Mouse (Mus musculus) thymus, postnatal 25 days (tissue): ENCODE measurements around the gene Nupr1l.

ENCODE experiments used
- DNase-seq: peaks from one replicate; pipeline ENCODE4 v3.0.0; 2022

Nupr1l gene

DNA sequence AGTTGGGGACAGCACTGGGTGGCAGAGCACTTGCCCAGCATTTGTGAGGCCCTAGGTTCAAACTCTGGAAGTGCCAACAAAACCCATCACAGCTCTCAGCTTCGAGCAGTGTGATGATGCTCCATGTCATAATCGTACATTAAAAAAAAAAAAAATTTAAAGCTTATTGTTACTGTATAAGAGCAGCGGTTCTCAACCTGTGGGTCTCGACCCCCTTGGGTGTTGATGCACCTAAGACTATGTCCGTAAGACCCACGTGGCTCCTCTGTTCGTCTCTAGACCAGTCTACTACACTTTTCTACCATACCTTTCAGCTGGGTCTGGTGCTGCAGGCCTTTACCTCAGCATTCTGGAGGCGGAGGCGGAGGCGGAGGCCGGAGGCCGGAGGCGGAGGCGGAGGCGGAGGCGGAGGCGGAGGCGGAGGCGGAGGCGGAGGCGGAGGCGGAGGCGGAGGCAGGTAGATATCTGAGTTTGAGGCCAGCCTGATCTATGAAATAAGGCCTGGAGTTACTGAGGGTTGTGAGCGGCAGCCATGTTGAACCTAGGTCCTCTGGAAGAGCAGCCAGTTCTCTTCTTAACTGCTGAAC lies 9.8 kb downstream of the Nupr1l start:
- DNase-seq = no peak

DNA sequence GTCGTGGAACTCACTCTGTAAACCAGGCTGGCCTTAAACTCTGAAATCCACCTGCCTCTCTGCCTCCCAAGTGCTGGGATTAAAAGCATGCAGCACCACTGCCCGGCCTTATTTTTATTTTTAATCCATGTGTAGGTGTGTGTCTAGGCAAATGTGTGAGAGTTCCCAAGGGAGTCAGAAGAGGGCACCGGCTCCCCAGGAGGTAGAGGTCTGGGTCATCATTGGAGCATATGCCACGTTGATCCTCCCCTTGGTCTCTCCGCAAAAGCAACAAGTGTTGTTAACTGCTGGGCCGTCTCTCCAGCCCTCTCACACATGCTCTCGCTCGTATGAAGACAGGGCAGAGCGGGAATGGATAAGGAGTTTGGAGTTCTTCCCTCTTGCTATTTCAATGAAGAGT lies 10.4 kb downstream of the Nupr1l start:
- DNase-seq = no peak

DNA sequence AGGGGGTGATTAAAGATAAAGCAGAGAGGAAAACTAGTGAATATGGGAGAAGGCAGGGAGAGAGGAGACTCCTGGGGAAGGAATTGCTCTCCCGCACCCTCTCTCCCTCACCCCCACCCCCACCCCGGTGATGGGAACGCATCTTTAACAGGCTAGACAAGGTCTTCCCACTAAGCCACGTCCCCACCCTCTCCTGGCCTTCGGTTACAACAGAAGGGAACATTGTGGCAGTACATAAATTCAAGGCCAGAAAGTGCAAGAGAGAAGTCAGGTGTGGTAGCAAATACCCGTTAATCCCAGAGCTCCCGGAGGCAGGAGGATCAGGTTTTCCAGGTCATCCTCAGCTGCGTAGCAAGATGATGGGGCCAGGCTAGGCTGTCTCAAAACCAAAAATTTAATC lies 11.0 kb downstream of the Nupr1l start:
- DNase-seq = no peak

DNA sequence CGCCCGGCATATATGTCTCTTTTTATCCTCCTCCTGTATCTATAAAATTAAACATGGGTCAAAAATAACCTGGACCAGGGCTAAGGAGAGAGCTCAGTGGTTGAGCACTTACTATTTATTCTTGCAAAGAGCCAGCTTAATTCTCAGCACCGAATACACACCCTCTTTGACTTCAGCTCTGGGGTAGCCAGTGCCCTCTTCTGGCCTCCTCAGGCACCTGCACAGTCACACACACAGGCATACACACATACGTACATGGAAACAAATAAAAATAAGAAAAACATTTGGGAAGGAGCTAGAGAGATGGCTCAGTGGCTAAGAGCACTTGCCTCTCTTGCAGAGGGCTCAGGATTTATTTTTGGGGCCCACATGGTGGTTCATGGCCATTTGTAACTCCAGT lies 13.6 kb downstream of the Nupr1l start:
- DNase-seq = no peak

DNA sequence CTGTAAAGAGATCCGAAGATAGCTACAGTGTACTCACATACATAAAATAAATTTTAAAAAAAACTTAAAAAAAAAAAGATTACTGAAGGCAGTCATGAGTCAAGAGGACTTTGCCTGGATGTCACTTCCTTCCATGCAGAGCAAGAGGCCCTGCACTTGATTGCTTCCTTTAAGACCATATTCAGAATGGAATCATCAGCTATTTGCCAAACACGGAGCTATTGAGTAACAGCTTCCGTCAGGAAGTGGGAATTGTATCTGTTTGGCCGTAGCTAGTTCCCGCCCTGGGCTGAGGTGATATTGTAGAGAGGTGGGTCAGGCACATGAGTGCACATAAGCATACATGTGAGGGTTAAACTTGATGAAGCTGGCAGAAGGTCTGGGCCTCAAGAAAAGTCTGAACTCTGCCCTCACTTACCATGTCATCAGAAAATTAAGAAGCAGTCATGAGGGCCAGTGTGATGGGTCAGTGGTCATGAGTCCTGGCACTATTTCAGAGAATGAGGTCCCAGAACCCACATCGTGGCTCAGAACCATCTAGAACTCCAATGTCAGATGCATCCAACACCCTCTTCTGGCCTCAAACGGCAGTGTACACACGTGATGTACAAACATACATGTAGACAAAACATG lies 16.6 kb downstream of the Nupr1l start:
- no peak for DNase-seq

DNA sequence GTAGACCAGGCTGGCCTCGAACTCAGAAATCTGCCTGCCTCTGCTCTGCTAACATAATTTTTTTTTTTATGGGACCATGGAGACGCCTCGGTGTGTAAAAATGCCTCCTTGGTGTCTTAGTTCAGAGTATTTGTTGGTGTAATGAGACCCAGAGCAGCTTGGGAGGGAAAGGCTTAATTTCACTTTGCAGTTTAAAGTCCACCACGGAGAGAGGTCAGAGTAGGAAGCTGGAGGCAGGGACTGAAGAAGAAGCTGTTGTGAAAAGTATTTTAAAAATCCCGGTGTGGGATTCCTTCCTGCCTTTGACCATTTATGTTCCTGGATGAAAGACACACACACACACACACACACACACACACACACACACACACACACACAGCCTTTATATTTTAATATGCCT lies 17.6 kb downstream of the Nupr1l start:
- DNase-seq = no peak

DNA sequence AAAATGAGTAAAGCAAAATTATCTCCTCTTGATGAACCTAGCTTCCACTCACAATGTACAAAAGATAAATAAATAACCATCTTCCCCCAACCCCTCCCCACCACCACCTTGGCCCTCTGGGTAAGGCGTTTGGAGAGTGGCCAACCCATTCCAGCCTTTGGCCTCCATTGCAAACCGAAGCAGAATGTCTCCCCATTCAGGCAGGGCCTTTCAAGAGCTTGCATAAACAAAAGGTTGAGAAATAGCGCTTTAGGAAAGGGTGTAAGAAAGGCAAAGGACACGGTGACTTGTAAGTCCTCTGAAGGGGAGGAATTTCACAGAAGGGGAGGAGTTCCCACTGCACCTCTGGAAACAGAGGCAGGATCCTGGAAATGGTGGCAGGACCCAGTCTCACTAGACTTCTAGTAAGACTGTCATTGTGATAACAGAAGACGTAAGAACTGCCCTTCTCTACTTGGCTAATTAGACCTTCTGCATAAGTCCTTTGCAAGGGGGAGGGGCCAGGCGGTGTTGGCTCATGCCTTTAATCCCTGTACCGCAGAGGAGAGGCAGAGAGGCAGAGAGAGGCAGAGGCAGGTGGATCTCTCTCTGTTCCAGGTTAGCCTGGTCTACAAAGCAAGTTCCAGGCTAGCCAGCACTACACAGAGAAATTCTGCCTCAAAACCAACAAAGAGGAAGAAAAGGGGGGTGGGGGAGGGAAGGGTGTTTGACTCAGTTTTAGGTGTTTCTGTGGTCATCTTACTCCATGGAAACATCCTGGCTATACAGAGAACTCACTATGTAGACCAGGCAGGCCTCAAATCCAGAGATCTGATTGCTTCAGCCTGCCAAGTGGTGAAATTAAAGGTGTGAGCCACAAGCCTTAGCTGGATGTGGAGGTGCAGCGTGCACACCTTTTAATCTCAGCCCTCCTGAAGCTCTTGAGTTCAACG lies 21.9 kb downstream of the Nupr1l start:
- no peak for DNase-seq

DNA sequence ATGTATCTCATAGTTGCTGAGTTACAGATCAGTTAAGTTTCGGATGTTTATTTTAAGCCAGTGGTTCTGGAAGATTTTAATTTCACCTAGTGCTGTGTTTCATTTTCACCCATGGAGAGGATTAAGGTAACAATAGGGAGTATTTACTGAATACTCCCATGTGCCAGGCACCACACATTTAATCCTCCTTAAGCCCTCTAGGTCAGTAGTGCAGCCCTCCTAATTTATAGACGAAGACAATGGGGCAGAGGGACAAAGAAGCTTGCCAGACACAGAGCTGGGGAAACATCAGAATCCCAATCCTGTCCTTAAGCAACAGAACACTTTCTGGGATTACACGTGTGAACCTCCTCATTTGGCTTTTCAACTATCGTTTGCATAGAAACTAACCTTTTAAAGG lies 28.6 kb downstream of the Nupr1l start:
- no peak for DNase-seq

DNA sequence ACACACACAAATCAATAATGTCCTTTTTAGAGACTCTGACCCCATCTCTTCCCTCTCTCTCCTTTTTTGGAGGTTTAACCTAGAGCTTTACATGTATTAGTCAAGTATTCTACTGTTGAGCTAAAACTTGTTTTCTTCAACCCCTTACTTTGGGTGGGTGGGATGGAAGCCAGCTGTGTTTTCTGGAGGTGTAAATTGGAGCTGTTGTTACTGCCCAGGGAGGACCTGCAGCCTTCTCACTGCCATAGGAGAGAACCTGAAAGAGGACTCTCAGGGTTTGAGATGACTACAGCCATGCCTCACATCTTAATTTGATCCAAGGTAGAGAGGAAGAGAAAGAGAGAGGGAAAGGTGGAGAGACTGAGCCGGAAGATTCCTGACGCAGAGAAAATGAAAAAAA lies 31.9 kb downstream of the Nupr1l start:
- DNase-seq = no peak

DNA sequence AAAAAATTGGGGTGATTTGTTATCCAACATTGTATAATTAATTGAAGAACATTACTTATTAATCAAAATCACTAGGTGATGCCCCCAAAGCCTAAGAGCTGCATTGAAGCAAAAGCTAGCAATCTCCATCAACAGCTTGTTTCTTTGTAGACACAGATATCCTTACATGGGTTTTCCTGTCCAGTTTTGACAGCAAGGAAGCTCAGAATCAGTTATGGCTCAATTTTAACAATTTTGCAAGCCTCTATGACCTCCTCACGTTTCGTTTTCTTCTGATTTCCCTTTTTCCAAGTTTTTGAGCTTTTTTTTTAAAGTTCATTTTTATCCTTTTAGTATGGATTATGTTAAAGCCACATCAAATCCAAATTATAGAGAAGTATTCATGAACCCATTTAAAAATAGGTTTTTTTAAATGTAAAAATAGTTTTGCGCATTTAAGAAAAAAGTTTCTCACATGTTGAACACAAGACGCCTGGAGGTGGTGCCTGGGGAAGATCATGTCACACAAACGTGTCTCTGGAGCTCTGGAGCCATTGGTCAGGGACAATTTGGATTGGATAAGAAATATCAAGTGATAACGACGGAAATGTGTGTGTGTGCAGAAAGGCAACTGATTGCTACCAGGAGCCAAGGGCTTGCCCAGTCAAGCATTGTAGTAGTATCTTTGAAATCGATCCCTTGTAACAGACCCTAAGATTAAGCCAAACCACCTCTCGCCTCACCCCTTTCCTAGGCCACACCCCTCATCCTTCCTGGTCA lies 32.6 kb downstream of the Nupr1l start:
- DNase-seq = no peak

DNA sequence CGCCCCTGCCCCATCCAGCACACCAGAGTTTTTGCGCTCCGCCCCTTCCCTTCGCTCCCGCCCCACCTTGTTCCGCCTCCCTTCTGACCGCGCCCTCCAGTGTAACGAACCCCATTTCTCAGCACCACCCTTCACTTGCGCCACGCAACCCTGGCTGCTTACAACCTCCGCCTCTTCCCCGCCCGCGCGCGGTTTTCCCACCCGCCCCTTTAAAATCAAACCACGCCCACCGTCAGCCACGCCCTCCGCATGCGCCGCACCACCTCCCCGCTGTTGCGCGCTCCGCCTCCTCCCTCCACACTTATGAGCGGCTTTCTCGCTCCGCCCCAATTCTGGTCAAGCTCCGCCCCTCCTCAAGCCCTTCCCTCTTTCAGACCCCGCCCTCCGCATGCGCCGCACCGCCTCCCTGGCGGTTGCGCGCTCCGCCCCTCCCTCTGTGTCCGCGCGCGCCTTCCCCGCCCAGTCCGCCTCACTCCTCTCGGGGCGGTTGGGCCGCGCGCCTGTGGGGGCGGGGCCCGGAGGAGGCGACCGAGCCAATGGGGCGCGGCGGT lies 33.2 kb downstream of the Nupr1l start, which contains the start of gene Vkorc1l1:
TSS of gene Vkorc1l1 (plus strand) at position 476 of the 551 bp plus-strand sequence.
- DNase-seq = peak; percentile 99

DNA sequence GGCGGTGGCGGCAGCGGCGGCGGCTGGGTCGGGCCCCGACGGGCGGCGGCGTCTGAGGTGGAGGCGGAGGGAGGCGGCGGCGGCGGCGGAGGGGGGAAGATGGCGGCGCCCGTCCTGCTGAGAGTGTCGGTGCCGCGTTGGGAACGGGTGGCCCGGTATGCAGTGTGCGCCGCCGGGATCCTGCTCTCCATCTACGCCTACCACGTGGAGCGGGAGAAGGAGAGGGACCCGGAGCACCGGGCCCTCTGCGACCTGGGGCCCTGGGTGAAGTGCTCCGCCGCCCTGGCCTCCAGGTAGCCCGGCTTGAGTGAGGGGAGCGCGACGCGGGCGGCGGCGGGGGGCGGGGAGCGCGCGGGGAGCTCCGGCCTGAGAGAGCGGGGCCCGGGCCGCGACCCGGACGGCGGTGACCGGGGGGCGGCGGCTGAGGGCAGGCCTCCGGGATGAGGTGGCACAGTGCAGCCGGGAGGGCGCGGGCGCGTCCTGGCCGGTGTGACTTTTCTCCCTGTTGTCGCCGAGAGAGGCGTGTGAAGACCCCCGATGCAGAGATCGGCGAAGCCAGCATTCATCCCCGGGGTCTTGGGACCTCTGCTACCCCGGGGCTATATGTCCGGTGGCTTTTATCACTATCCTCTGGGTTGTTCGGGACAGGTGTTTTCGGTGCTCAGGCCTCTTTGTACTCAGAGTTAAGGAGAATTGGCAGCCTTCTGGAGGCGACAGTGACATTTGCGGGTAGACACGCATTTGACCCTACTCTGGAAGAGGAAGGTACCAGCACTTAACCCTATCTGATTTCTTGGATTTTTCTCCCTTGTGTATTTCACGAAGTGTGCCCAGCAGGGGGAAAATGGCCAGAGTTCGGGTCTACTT lies 34.0 kb downstream of the Nupr1l start:
- peak; percentile 48 for DNase-seq

DNA sequence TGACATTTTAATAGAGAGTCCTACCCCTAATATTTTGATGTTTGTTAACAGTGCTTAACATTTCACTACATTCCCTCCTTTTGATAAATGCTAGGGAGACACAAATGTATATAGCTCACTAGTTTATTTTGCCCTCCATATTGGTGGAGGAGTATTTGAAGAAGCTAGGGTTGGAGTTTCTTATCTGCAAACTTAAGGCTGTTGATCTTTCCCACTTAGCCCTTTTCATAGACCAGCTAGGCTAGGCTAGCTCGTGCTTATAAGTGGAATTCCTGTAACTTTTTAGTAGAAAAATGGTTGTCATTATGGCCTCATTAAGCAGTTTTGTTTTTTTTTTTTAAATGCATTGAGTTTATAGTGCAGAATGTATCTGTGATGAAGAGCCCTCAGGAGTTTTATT lies 35.1 kb downstream of the Nupr1l start:
- DNase-seq = no peak

DNA sequence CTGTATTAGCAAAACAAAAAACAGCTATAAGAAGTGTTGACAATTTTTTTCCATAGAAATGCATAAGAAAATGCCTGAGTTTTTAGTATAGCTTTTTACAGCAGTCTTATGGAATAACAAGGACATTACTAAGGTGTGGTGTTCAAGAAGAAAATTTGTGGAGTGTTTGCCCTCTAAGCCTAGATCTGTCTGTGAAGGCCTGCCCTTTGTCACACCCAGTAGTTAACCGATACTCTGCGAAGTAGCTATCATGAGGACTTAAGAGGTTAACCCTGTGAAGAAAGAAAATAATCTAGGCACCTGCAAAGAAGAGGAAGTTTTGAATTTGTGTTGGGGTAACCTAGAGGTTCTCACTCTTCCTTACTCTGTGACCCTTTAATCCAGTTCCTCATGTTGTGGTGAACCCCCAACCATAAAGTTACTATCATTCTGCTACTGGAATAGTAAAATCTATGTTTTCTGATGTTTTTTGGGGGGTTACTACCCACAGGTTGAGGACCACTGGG lies 39.2 kb downstream of the Nupr1l start:
- no peak for DNase-seq

DNA sequence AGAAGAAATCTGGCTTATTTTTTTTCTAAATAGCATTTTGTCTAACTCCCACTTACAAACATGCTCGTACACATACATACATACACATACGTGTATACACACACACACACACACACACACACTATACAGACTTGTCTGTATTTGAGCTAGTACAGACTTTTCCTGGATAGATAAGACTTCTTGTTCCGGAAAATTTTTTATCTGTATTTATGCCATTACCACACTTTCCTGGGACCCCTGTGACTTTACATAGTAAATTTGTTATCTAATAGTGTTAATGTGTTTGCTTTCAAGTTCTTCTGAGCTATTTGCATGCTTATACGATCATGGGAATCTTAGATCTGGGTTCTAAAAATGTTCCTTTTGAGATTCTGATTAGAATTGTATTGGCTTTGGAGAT lies 43.8 kb downstream of the Nupr1l start:
- DNase-seq = no peak

DNA sequence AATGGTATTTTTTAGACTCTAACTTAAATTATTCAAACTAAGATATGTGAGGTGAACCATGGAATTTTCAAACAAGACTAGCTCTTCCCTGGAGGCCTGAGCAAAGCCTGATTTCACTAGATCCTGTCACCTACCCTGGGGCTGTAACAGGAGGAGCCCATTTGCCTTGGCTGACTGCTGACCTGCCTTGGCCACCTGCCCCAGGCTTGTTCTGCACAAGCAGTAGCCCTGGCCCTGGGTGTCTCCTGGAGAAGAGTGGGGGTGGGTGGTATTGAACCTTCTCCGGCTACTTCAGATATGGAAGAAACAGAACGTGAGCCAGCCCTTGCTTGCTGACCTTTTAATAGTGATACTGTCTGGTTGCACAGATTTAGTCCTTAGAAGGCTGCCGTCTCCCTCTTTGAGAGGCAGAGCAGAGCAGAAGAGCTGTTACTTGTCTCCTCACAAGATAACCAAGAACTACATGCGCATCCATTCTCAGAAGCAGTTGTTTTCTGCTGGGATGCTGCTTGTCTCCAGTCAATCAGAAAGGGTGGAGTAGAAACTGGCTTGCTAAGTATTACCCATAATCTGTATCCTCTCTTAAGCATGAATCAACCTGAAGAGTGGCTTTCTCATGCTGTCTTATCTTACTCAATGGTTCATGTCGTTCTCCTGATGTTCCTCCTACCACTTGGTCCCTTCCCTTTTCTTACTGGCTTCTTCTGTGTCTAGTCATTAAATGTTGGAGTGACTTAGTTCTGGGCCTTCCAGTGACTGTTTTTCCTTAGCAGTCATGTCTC lies 46.3 kb downstream of the Nupr1l start:
- no peak for DNase-seq

DNA sequence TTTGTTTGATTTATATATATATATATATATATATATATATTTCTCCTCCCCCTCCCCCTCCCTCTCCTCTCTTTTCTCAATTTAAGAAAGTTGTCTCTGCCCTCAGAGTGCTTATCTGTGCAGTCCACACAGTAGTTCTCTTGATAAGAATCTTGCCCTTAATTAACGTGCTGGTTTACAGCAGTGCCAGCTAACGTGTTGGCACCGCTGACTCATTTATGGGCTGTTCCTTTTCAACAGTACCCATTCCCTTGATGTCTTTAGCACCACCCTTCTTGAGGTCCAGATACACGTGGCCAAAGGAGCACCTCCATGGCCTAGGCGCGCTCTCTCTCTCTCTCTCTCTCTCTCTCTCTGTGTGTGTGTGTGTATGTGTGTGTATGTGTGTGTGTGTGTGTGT lies 47.5 kb downstream of the Nupr1l start:
- no peak for DNase-seq

DNA sequence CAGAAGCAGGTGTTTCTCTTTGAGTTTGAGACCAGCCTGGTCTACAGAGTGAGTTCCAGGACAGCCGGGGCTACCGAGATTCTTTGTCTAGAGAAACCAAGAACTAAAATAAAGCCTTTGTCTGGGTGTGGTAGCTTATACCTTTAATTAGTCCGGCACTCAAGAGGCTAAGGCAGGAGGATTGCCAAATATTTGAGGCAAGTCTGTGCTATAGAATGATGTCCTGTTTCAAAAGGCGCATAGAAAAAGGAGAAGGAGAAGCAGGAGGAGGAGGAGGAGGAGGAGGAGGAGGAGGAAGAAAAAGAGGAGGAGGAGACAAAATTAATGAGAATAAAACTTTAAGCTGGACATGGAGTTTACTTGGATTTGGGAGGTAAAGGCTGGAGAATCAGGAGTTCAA lies 54.9 kb downstream of the Nupr1l start:
- no peak for DNase-seq
